Comparison of ENCODE assay signal across 25 mouse cellular contexts in the genomic region with DNA sequence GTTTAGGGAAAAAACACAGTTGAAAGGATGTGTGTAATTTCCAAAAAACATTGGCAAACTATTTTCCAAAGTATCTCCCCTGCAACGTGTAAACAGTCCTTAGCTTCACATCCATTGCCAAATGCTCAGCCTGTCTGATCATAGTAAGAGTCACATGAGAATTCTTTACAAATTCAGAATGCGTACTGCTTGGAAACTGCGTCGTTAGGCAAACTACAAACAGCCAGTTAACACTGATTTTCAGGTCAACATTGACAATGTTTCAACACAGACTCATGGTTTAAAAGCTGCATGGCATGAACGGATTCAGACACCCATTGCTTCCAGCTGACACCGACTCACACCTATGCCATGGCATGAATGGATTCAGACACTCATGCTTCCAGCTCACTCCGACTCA.
DNase-seq lines count a peak whose midpoint lies in the region; ATAC-seq lines count a peak whose summit lies in the region.
"Had no signal": no experiment of that assay in that cellular context is flagged by ENCODE, and none has a peak within 500 bp of the region (broad histone marks: within the 10 kb centered on the region; RNA-seq: fewer than 3 reads in every experiment).

No protein-coding gene starts in this region.

- no peak for ATAC-seq in heart, embryonic 11.5 days (replicated peaks; ENCODE audit: insufficient number of reproducible peaks, low FRiP score, low TSS enrichment)
- ATAC-seq: activated CD4-positive, CD25-positive, alpha-beta regulatory T cell, adult 4 months; CD4-positive, CD25-positive, alpha-beta regulatory T cell, adult 4 months; forebrain, embryonic 15.5 days; Patski had no signal

- H3K4me3 ChIP-seq in heart, embryonic 11.5 days (ENCODE audit: low read depth, low read length) = no peak overlapping the region
- H3K4me3 ChIP-seq: embryonic facial prominence, embryonic 10.5 days; embryonic facial prominence, embryonic 12.5 days; forebrain, embryonic 10.5 days; forebrain, embryonic 12.5 days; forebrain, embryonic 15.5 days had no signal

- no peaks in the 10 kb centered on the region for H3K9me3 ChIP-seq in heart, embryonic 11.5 days (replicated peaks; ENCODE audit: control insufficient read depth, low read length)
- H3K9me3 ChIP-seq: embryonic facial prominence, embryonic 10.5 days; embryonic facial prominence, embryonic 12.5 days; forebrain, embryonic 10.5 days; forebrain, embryonic 12.5 days; forebrain, embryonic 15.5 days; G1E had no signal

- no peaks in the 10 kb centered on the region for H3K27me3 ChIP-seq in heart, embryonic 11.5 days (ENCODE audit: control insufficient read depth, insufficient read depth, low read length)
- H3K27me3 ChIP-seq: CH12.LX; embryonic facial prominence, embryonic 12.5 days; forebrain, embryonic 12.5 days; forebrain, embryonic 15.5 days had no signal

- H3K36me3 ChIP-seq in heart, embryonic 11.5 days (ENCODE audit: control insufficient read depth, insufficient read depth, low read length) = no peaks in the 10 kb centered on the region
- H3K36me3 ChIP-seq: embryonic facial prominence, embryonic 10.5 days; embryonic facial prominence, embryonic 12.5 days; forebrain, embryonic 10.5 days; forebrain, embryonic 12.5 days; forebrain, embryonic 15.5 days; G1E had no signal

- no peak overlapping the region for H3K4me2 ChIP-seq in heart, embryonic 11.5 days
- H3K4me2 ChIP-seq: embryonic facial prominence, embryonic 12.5 days; forebrain, embryonic 12.5 days; forebrain, embryonic 15.5 days had no signal

- DNase-seq in embryo, embryonic 10 days (ENCODE audit: low spot score) = peak; percentile 2
- no peak for DNase-seq in embryo, embryonic 9.5 days (ENCODE audit: extremely low spot score)
- DNase-seq in heart, adult 11 months = peak; percentile 74
- peak; percentile 1 for DNase-seq in fibroblast of lung, adult 2 months (ENCODE audit: low read depth)
- DNase-seq: adrenal gland, adult 8-10 months; adrenal gland, postnatal 14 days; adrenal gland, postnatal 36 days; B cell, adult 2 months; cerebellum, adult 11-12 months; cerebellum, adult 2 months; cerebellum, adult 9-10 months; cerebellum, postnatal 10 days; cerebellum, postnatal 25 days; embryo, embryonic 11 days had no signal

- no peak overlapping the region for H3K9ac ChIP-seq in heart, embryonic 11.5 days (ENCODE audit: low read depth, low read length)
- H3K9ac ChIP-seq: embryonic facial prominence, embryonic 12.5 days; forebrain, embryonic 12.5 days; forebrain, embryonic 15.5 days had no signal

- H3K4me1 ChIP-seq in heart, embryonic 11.5 days (ENCODE audit: control insufficient read depth, insufficient read depth, low read length) = no peaks in the 10 kb centered on the region
- H3K4me1 ChIP-seq: embryonic facial prominence, embryonic 12.5 days; forebrain, embryonic 12.5 days; forebrain, embryonic 15.5 days had no signal

- H3K27ac ChIP-seq in heart, embryonic 11.5 days (ENCODE audit: low read depth, low read length) = no peak overlapping the region
- H3K27ac ChIP-seq: embryonic facial prominence, embryonic 10.5 days; embryonic facial prominence, embryonic 12.5 days; forebrain, embryonic 10.5 days; forebrain, embryonic 12.5 days; forebrain, embryonic 15.5 days had no signal

- 83% methylated on average over 7 of the region's 7 CpGs for WGBS in heart, embryonic 11.5 days (ENCODE audit: insufficient replicate concordance)
